Mouse (Mus musculus): ENCODE measurements around the gene Serpina3c.
"Not testable (repeated sequence)": the region's sequence is repeated elsewhere in the genome, so short reads cannot be mapped to it uniquely, and the experiment has no call there.

The Serpina3c gene

DNA sequence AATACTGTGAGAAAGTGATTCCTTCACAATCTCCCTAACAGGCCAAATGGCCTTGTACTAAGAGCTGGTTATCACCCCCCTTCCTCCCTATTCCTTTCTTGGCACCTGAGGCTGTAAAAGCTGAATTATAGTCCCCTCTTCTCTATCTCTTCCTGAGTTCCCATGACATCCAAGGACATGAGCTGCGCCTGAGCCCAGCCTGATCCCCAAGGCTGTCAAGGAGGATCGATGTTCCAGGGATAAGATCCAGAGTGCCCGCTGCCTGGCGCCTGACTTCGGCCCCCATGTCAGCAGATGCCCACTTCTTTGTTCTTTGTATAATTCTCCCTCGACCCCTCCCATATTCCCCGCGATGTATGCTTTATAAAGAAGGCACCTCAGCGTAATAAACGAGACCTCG is 41.3 kb downstream of the Serpina3c start, which contains the start of gene Serpina3a:
Serpina3a (plus strand) TSS at position 392 of the 400 bp plus-strand sequence.
- not testable (repeated sequence) for DNase-seq (ENCODE audit: low read depth, low spot score)

GRCm38 (mm10) chr12:104108507-104108906 is 45.2 kb downstream of the Serpina3c start:
- DNase-seq (ENCODE audit: low read depth, low spot score), result no peak

- no peak for DNase-seq (ENCODE audit: low read depth, low spot score)
These were observed 46.8 kb downstream of the Serpina3c start for GRCm38 (mm10) chr12:104106919-104107318.

GRCm38 (mm10) chr12:104105847-104106246 is 47.8 kb downstream of the Serpina3c start:
- DNase-seq (ENCODE audit: low read depth, low spot score), result no peak

GRCm38 (mm10) chr12:104100768-104101167 is 52.9 kb downstream of the Serpina3c start, which contains the start of gene Serpina5:
Gene Serpina5 (plus strand): TSS chr12:104101113.
- DNase-seq (ENCODE audit: low read depth, low spot score), result no peak
